Mouse (Mus musculus) stomach, postnatal 0 days (tissue): ENCODE data around the gene Zfc3h1. TPM values are rescaled to one million over a fixed set of nuclear protein-coding genes. Genes with fewer than 3 reads are reported as not detected.

Source experiments
- ATAC-seq: fragments of 200-750 bp; cut with Nextera tagmentation; 2 replicates; pipeline ENCODE4 v1.8.0; 2017; ENCODE audit not compliant: low FRiP score, low TSS enrichment
- DNase-seq: peaks from one replicate; pipeline ENCODE4 v3.0.0-alpha.2; 2016; ENCODE audit warnings: low spot score
- H3K27ac ChIP-seq: fragments of 300-500 bp; sonication (generic); replicated peaks from 2 replicates; pipeline ENCODE4 v1.5.1; 2014; ENCODE audit warnings: mild to moderate bottlenecking, control low read depth
- H3K27me3 ChIP-seq: fragments of 300-500 bp; sonication (generic); 2 replicates; pipeline ENCODE4 v1.6.1; 2014; ENCODE audit warnings: low read length; ENCODE audit not compliant: control insufficient read depth, insufficient read depth
- H3K36me3 ChIP-seq: fragments of 300-500 bp; sonication (generic); 2 replicates; pipeline ENCODE4 v1.6.1; 2014; ENCODE audit warnings: low read length, mixed read lengths; ENCODE audit not compliant: control insufficient read depth, insufficient read depth
- H3K4me1 ChIP-seq: fragments of 300-500 bp; sonication (generic); replicated peaks from 2 replicates; pipeline ENCODE4 v1.6.1; 2014; ENCODE audit warnings: antibody characterized with exemption; ENCODE audit not compliant: control insufficient read depth, insufficient read depth
- H3K4me2 ChIP-seq: fragments of 300-500 bp; sonication (generic); replicated peaks from 2 replicates; pipeline ENCODE4 v1.6.1; 2014; ENCODE audit warnings: low read depth, mild to moderate bottlenecking, control low read depth, moderate library complexity
- H3K4me3 ChIP-seq: fragments of 300-500 bp; sonication (generic); 2 replicates; pipeline ENCODE4 v1.5.1; 2014; ENCODE audit warnings: low read depth, low read length, control low read depth
- H3K9ac ChIP-seq: fragments of 300-500 bp; sonication (generic); 2 replicates; pipeline ENCODE4 v1.6.1; 2014; ENCODE audit warnings: mild to moderate bottlenecking, low read length, control low read depth, mixed read lengths
- H3K9me3 ChIP-seq: fragments of 300-500 bp; sonication (generic); 2 replicates; pipeline ENCODE4 v1.6.1; 2016; ENCODE audit warnings: low read length; ENCODE audit not compliant: control insufficient read depth
- CTCF ChIP-seq: IDR thresholded peaks from 2 replicates; pipeline ENCODE4 v1.5.1; 2016; ENCODE audit warnings: antibody characterized with exemption, low read depth, mild to moderate bottlenecking, moderate library complexity
- EP300 ChIP-seq: optimal IDR thresholded peaks from 2 replicates; pipeline ENCODE3; 2016; ENCODE audit warnings: antibody characterized with exemption
- WGBS: fragments of 180-500 bp; shearing (Covaris S2); extraction: QIAGEN DNeasy Blood & Tissue Kit; methylation state at CpG from one replicate; pipeline ENCODE4 v1.1.7; 2014; 5-methylcytosine and 5-hydroxymethylcytosine counted together
- polyA plus RNA-seq: library from polyadenylated mRNA; unstranded; fragments of >200 nt; fragmentation: Nextera tagmentation; extraction: Ambion mirVana; gene quantifications from 2 replicates; pipeline ENCODE4 v1.2.1, GENCODE M21; 2015

Gene Zfc3h1
- polyA plus RNA-seq, 1 experiment from 2014 or later, result 6.7 TPM

GRCm38 (mm10) chr10:115437286-115437685 is 52.5 kb downstream of the Zfc3h1 start:
- DNase-seq (no peak), ATAC-seq (no peak)
- no peak overlapping the region for H3K4me3 ChIP-seq
- H3K4me2 ChIP-seq, result no peak overlapping the region
- no peaks in the 10 kb centered on the region for H3K27me3 ChIP-seq
- WGBS, result 88% methylated on average over 4 of the region's 4 CpGs
- TF ChIP-seq CTCF (no peak), EP300 (no peak)
- no peaks in the 10 kb centered on the region for H3K9me3 ChIP-seq
- no peak overlapping the region for H3K27ac ChIP-seq
- H3K9ac ChIP-seq, result no peak overlapping the region
- peaks cover 4% of the 10 kb centered on the region; the same call in 1 of the 2 replicates for H3K36me3 ChIP-seq
- H3K4me1 ChIP-seq, result no peaks in the 10 kb centered on the region

- DNase-seq (no peak), ATAC-seq (no peak)
- 88% methylated on average over 13 of the region's 13 CpGs for WGBS
- Histone ChIP-seq H3K9ac (no peak overlapping the region), H3K27me3 (no peaks in the 10 kb centered on the region), H3K4me3 (no peak overlapping the region), H3K4me1 (no peaks in the 10 kb centered on the region), H3K27ac (no peak overlapping the region), H3K9me3 (no peaks in the 10 kb centered on the region), H3K36me3 (no peaks in the 10 kb centered on the region), H3K4me2 (no peak overlapping the region)
- no peak for TF ChIP-seq CTCF
- no peak for TF ChIP-seq EP300
Observed at GRCm38 (mm10) chr10:115448614-115449013, 63.9 kb downstream of the Zfc3h1 start.

- no peak overlapping the region for H3K27ac ChIP-seq
- no peak for TF ChIP-seq EP300
- no peak for TF ChIP-seq CTCF
- no peak overlapping the region for H3K9ac ChIP-seq
- DNase-seq (no peak), ATAC-seq (no peak)
- H3K4me2 ChIP-seq, result no peak overlapping the region
- H3K9me3 ChIP-seq, result no peaks in the 10 kb centered on the region
- no peaks in the 10 kb centered on the region for H3K36me3 ChIP-seq
- no peaks in the 10 kb centered on the region for H3K4me1 ChIP-seq
- H3K4me3 ChIP-seq, result no peak overlapping the region
- H3K27me3 ChIP-seq, result no peaks in the 10 kb centered on the region
- 39% methylated on average over 6 of the region's 6 CpGs for WGBS
Observed at GRCm38 (mm10) chr10:115457368-115458021, 72.7 kb downstream of the Zfc3h1 start.

GRCm38 (mm10) chr10:115462646-115463045 is 77.9 kb downstream of the Zfc3h1 start:
- Histone ChIP-seq H3K4me2 (no peak overlapping the region), H3K4me3 (no peak overlapping the region), H3K9me3 (no peaks in the 10 kb centered on the region), H3K4me1 (no peaks in the 10 kb centered on the region), H3K36me3 (no peaks in the 10 kb centered on the region), H3K27ac (no peak overlapping the region), H3K27me3 (no peaks in the 10 kb centered on the region), H3K9ac (no peak overlapping the region)
- DNase-seq (no peak), ATAC-seq (no peak)
- TF ChIP-seq EP300 (no peak), CTCF (no peak)
- 35% methylated on average over 5 of the region's 5 CpGs for WGBS

- Histone ChIP-seq H3K4me2 (no peak overlapping the region), H3K9me3 (no peaks in the 10 kb centered on the region), H3K4me3 (no peak overlapping the region), H3K27me3 (no peaks in the 10 kb centered on the region), H3K27ac (no peak overlapping the region), H3K4me1 (no peaks in the 10 kb centered on the region), H3K36me3 (no peaks in the 10 kb centered on the region), H3K9ac (no peak overlapping the region)
- ATAC-seq (no peak), DNase-seq (no peak)
- 79% methylated on average over 7 of the region's 7 CpGs for WGBS
- TF ChIP-seq CTCF (no peak), EP300 (no peak)
Observed at GRCm38 (mm10) chr10:115465072-115465471, 80.3 kb downstream of the Zfc3h1 start.

GRCm38 (mm10) chr10:115465778-115466177 is 81.0 kb downstream of the Zfc3h1 start:
- Histone ChIP-seq H3K27me3 (no peaks in the 10 kb centered on the region), H3K4me2 (no peak overlapping the region), H3K4me1 (no peaks in the 10 kb centered on the region), H3K4me3 (no peak overlapping the region), H3K9ac (no peak overlapping the region), H3K36me3 (no peaks in the 10 kb centered on the region), H3K27ac (no peak overlapping the region), H3K9me3 (no peaks in the 10 kb centered on the region)
- ATAC-seq (no peak), DNase-seq (no peak)
- TF ChIP-seq CTCF, result no peak
- TF ChIP-seq EP300, result no peak
- WGBS, result 52% methylated on average over 6 of the region's 6 CpGs
